Mouse (Mus musculus) forebrain, embryonic 15.5 days (tissue): Measurements from ENCODE around the gene Ssc4d. TPM values are rescaled to one million over a fixed set of nuclear protein-coding genes. Genes with fewer than 3 reads are reported as not detected.

Experiments used
- ATAC-seq: fragments of 200-750 bp; cut with Nextera tagmentation; replicated peaks from 2 replicates; pipeline ENCODE4 v1.8.0; 2017; ENCODE audit warnings: mild to moderate bottlenecking, moderate TSS enrichment, moderate library complexity
- H3K27ac ChIP-seq: fragments of 300-500 bp; sonication (generic); replicated peaks from 2 replicates; pipeline ENCODE4 v1.5.1; 2015; ENCODE audit warnings: mild to moderate bottlenecking, inconsistent platforms
- H3K27me3 ChIP-seq: fragments of 300-500 bp; sonication (generic); 2 replicates; pipeline ENCODE4 v1.6.1; 2015; ENCODE audit warnings: inconsistent platforms
- H3K36me3 ChIP-seq: fragments of 300-500 bp; sonication (generic); 2 replicates; pipeline ENCODE4 v1.6.1; 2015; ENCODE audit warnings: mild to moderate bottlenecking, inconsistent platforms
- H3K4me1 ChIP-seq: fragments of 300-500 bp; sonication (generic); 2 replicates; pipeline ENCODE4 v1.6.1; 2015; ENCODE audit warnings: inconsistent platforms
- H3K4me2 ChIP-seq: fragments of 300-500 bp; sonication (generic); replicated peaks from 2 replicates; pipeline ENCODE4 v1.6.1; 2015; ENCODE audit warnings: mild to moderate bottlenecking, inconsistent platforms
- H3K4me3 ChIP-seq: fragments of 300-500 bp; sonication (generic); 2 replicates; pipeline ENCODE4 v1.5.1; 2015; ENCODE audit warnings: mild to moderate bottlenecking, inconsistent platforms
- H3K9ac ChIP-seq: fragments of 300-500 bp; sonication (generic); replicated peaks from 2 replicates; pipeline ENCODE4 v1.6.1; 2015; ENCODE audit warnings: mild to moderate bottlenecking, inconsistent platforms
- H3K9me3 ChIP-seq: fragments of 300-500 bp; sonication (generic); 2 replicates; pipeline ENCODE4 v1.6.1; 2016; ENCODE audit warnings: inconsistent platforms
- WGBS: fragments of 180-500 bp; shearing (Covaris S2); methylation state at CpG from one replicate; pipeline ENCODE4 v1.1.7; 2015; ENCODE audit warnings: mixed read lengths; 5-methylcytosine and 5-hydroxymethylcytosine counted together
- polyA plus RNA-seq: library from polyadenylated mRNA; unstranded; fragments of >200 nt; fragmentation: Nextera tagmentation; extraction: Ambion mirVana; gene quantifications from 2 replicates; pipeline ENCODE4 v1.2.1, GENCODE M21; 2015

Gene Ssc4d
- polyA plus RNA-seq, 1 experiment from 2014 or later, result 0.87 TPM

- Histone ChIP-seq H3K4me1 (peaks cover 13% of the 10 kb centered on the region), H3K9ac (no peak overlapping the region), H3K4me2 (no peak overlapping the region), H3K9me3 (no peaks in the 10 kb centered on the region), H3K36me3 (peaks cover 19% of the 10 kb centered on the region), H3K27me3 (no peaks in the 10 kb centered on the region), H3K27ac (no peak overlapping the region), H3K4me3 (no peak overlapping the region)
- no peak for ATAC-seq
- WGBS, result 90% methylated on average over 8 of the region's 8 CpGs
Measured at GRCm38 (mm10) chr5:135996162-135996561, 21.8 kb upstream of the Ssc4d start.

GRCm38 (mm10) chr5:135994725-135995687 lies 20.7 kb upstream of the Ssc4d start, which contains the start of gene Dtx2:
Gene Dtx2, plus strand, starts transcription at chr5:135994800.
- no peaks in the 10 kb centered on the region for H3K9me3 ChIP-seq
- H3K4me1 ChIP-seq, result peaks cover 13% of the 10 kb centered on the region
- H3K27me3 ChIP-seq, result no peaks in the 10 kb centered on the region
- H3K4me3 ChIP-seq, result peak within 1 kb of the TSS; percentile 78
- peaks cover 19% of the 10 kb centered on the region for H3K36me3 ChIP-seq
- peak within 1 kb of the TSS; percentile 68 for H3K4me2 ChIP-seq
- H3K27ac ChIP-seq, result peak within 1 kb of the TSS; percentile 80
- WGBS, result under 1% methylated on average over 47 of the region's 47 CpGs
- ATAC-seq, result peak; percentile 97
- H3K9ac ChIP-seq, result peak within 1 kb of the TSS; percentile 84

- Histone ChIP-seq H3K27ac (no peak overlapping the region), H3K4me2 (no peak overlapping the region), H3K4me3 (peak overlapping the region; percentile 78), H3K27me3 (no peaks in the 10 kb centered on the region), H3K9ac (no peak overlapping the region), H3K36me3 (peaks cover 19% of the 10 kb centered on the region), H3K9me3 (no peaks in the 10 kb centered on the region), H3K4me1 (peaks cover 13% of the 10 kb centered on the region)
- 65% methylated on average over 8 of the region's 8 CpGs for WGBS
- ATAC-seq, result no peak; the same call in 1 of the 2 replicates
Measured at GRCm38 (mm10) chr5:135994335-135994724, 20.0 kb upstream of the Ssc4d start.

- Histone ChIP-seq H3K27ac (no peak overlapping the region), H3K27me3 (no peaks in the 10 kb centered on the region), H3K4me1 (peaks cover 13% of the 10 kb centered on the region), H3K9me3 (no peaks in the 10 kb centered on the region), H3K9ac (no peak overlapping the region), H3K4me2 (no peak overlapping the region), H3K36me3 (peaks cover 15% of the 10 kb centered on the region; the same call in 1 of the 2 replicates), H3K4me3 (no peak overlapping the region)
- ATAC-seq, result no peak
- WGBS, result 58% methylated on average over 5 of the region's 5 CpGs
Measured at GRCm38 (mm10) chr5:135993381-135993965, 19.1 kb upstream of the Ssc4d start.

- Histone ChIP-seq H3K9me3 (no peaks in the 10 kb centered on the region), H3K36me3 (no peaks in the 10 kb centered on the region), H3K9ac (no peak overlapping the region), H3K27ac (no peak overlapping the region), H3K4me3 (no peak overlapping the region), H3K4me2 (no peak overlapping the region), H3K27me3 (no peaks in the 10 kb centered on the region), H3K4me1 (peaks cover 3% of the 10 kb centered on the region)
- WGBS, result 63% methylated on average over 5 of the region's 5 CpGs
- ATAC-seq, result no peak
Measured at GRCm38 (mm10) chr5:135990601-135991000, 16.3 kb upstream of the Ssc4d start.

GRCm38 (mm10) chr5:135987248-135987647 lies 12.9 kb upstream of the Ssc4d start:
- Histone ChIP-seq H3K4me3 (no peak overlapping the region), H3K9me3 (no peaks in the 10 kb centered on the region), H3K4me2 (no peak overlapping the region), H3K4me1 (no peaks in the 10 kb centered on the region), H3K36me3 (no peaks in the 10 kb centered on the region), H3K27me3 (no peaks in the 10 kb centered on the region), H3K9ac (no peak overlapping the region), H3K27ac (no peak overlapping the region)
- no peak for ATAC-seq
- WGBS, result 59% methylated on average over 11 of the region's 11 CpGs

GRCm38 (mm10) chr5:135984546-135985044 lies 10.3 kb upstream of the Ssc4d start:
- H3K4me1 ChIP-seq, result no peaks in the 10 kb centered on the region
- no peak overlapping the region for H3K4me2 ChIP-seq
- H3K4me3 ChIP-seq, result no peak overlapping the region
- no peak for ATAC-seq
- WGBS, result 64% methylated on average over 6 of the region's 6 CpGs
- H3K9ac ChIP-seq, result no peak overlapping the region
- no peaks in the 10 kb centered on the region for H3K9me3 ChIP-seq
- no peak overlapping the region for H3K27ac ChIP-seq
- no peaks in the 10 kb centered on the region for H3K36me3 ChIP-seq
- no peaks in the 10 kb centered on the region for H3K27me3 ChIP-seq

GRCm38 (mm10) chr5:135982398-135982797 lies 8.1 kb upstream of the Ssc4d start:
- Histone ChIP-seq H3K27me3 (no peaks in the 10 kb centered on the region), H3K4me2 (no peak overlapping the region), H3K4me3 (no peak overlapping the region), H3K9me3 (no peaks in the 10 kb centered on the region), H3K9ac (no peak overlapping the region), H3K27ac (no peak overlapping the region), H3K4me1 (no peaks in the 10 kb centered on the region), H3K36me3 (no peaks in the 10 kb centered on the region)
- WGBS, result 39% methylated on average over 6 of the region's 6 CpGs
- ATAC-seq, result no peak

GRCm38 (mm10) chr5:135979904-135980303 lies 5.6 kb upstream of the Ssc4d start, which contains the start of gene Zp3:
Gene Zp3, plus strand, starts transcription at chr5:135980099.
- no peak within 1 kb of the TSS for H3K9ac ChIP-seq
- H3K27ac ChIP-seq, result no peak within 1 kb of the TSS
- no peaks in the 10 kb centered on the region for H3K9me3 ChIP-seq
- 79% methylated on average over 8 of the region's 8 CpGs for WGBS
- no peaks in the 10 kb centered on the region for H3K4me1 ChIP-seq
- H3K4me3 ChIP-seq, result no peak within 1 kb of the TSS
- H3K36me3 ChIP-seq, result no peaks in the 10 kb centered on the region
- ATAC-seq, result no peak
- H3K27me3 ChIP-seq, result no peaks in the 10 kb centered on the region
- no peak within 1 kb of the TSS for H3K4me2 ChIP-seq

GRCm38 (mm10) chr5:135979381-135979780 lies 5.0 kb upstream of the Ssc4d start:
- no peak for ATAC-seq
- H3K4me3 ChIP-seq, result no peak overlapping the region
- H3K9me3 ChIP-seq, result no peaks in the 10 kb centered on the region
- no peak overlapping the region for H3K27ac ChIP-seq
- H3K27me3 ChIP-seq, result no peaks in the 10 kb centered on the region
- 68% methylated on average over 5 of the region's 5 CpGs for whole genome bisulfite sequencing
- no peak overlapping the region for H3K4me2 ChIP-seq
- H3K36me3 ChIP-seq, result no peaks in the 10 kb centered on the region
- H3K9ac ChIP-seq, result no peak overlapping the region
- no peaks in the 10 kb centered on the region for H3K4me1 ChIP-seq

- no peaks in the 10 kb centered on the region for H3K36me3 ChIP-seq
- no peak for ATAC-seq
- WGBS, result 94% methylated on average over 8 of the region's 8 CpGs
Measured at GRCm38 (mm10) chr5:135975893-135976668, 1.8 kb upstream of the Ssc4d start.

More at GRCm38 (mm10) chr5:135975893-135976668, 1.8 kb upstream of the Ssc4d start:
- H3K4me3 ChIP-seq, result no peak overlapping the region
- H3K9ac ChIP-seq, result no peak overlapping the region
- H3K9me3 ChIP-seq, result no peaks in the 10 kb centered on the region
- no peaks in the 10 kb centered on the region for H3K4me1 ChIP-seq
- no peak overlapping the region for H3K27ac ChIP-seq
- H3K27me3 ChIP-seq, result no peaks in the 10 kb centered on the region
- no peak overlapping the region for H3K4me2 ChIP-seq
